Mouse (Mus musculus): Measurements from ENCODE around the gene Ermard. TPM values are rescaled to one million over a fixed set of nuclear protein-coding genes. Genes with fewer than 3 reads are reported as not detected.
"Not testable (repeated sequence)": the region's sequence is repeated elsewhere in the genome, so short reads cannot be mapped to it uniquely, and the experiment has no call there.

The Ermard gene
- 85.1 and 91.1 TPM in 2 replicates for polyA plus RNA-seq (2015; fragmentation: Nextera tagmentation; extraction: Ambion mirVana)

DNA sequence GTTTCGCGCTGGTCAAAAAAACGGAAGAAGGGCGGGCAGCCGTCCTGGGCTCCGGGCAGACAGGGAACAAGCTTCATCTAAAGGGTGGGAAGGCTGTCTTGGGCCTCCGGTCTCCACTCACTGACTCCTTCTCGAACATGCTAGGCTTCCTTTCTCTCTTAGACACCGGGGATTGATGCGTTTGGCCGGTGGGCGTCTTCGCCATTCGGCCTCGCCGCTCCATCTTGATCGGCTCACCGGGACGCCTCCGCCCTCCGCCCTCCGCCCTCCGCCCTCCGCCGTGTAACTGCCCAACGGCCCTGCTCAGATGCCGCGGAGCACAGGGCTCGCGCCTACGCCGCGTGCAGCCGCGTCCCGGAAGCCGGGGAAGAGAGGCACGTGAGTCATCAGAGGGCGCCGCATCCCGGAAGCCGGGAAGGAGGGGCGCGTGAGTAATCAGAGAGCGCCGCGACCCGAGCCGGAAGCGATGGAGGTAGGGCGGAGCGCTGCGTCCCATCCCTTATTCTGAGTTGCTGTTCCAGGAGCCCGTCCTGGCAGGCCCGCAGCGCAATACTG is at the start of gene Ermard, which contains the start of the genes Tcte3 and Gm3448:
Ermard (plus strand) TSS at position 34 of the 555 bp plus-strand sequence.
Tcte3 (minus strand) TSS at position 314 of the 555 bp plus-strand sequence.
Gm3448 (minus strand) TSS at position 363 of the 555 bp plus-strand sequence.
- not testable (repeated sequence) for H3K9ac ChIP-seq (ENCODE audit: low read length); H3K9me3 ChIP-seq (ENCODE audit: control insufficient read depth, low read length); H3K27ac ChIP-seq (ENCODE audit: low read length); H3K27me3 ChIP-seq (ENCODE audit: control insufficient read depth, insufficient read depth, low read depth, low read length); H3K4me3 ChIP-seq (ENCODE audit: low read length); H3K4me2 ChIP-seq (ENCODE audit: low read depth, low read length); H3K36me3 ChIP-seq (ENCODE audit: control insufficient read depth, insufficient read depth, low read length); H3K4me1 ChIP-seq (replicated peaks; ENCODE audit: control insufficient read depth, insufficient read depth, low read length)
- 0% methylated on average over 11 of the region's 56 CpGs for WGBS
- ATAC-seq (ENCODE audit: low read depth) = peak; percentile 99

GRCm38 (mm10) chr17:14992522-14993138 is 48.4 kb upstream of the Ermard start:
- no CpG with 5 or more reads among the region's 98 CpGs for WGBS

DNA sequence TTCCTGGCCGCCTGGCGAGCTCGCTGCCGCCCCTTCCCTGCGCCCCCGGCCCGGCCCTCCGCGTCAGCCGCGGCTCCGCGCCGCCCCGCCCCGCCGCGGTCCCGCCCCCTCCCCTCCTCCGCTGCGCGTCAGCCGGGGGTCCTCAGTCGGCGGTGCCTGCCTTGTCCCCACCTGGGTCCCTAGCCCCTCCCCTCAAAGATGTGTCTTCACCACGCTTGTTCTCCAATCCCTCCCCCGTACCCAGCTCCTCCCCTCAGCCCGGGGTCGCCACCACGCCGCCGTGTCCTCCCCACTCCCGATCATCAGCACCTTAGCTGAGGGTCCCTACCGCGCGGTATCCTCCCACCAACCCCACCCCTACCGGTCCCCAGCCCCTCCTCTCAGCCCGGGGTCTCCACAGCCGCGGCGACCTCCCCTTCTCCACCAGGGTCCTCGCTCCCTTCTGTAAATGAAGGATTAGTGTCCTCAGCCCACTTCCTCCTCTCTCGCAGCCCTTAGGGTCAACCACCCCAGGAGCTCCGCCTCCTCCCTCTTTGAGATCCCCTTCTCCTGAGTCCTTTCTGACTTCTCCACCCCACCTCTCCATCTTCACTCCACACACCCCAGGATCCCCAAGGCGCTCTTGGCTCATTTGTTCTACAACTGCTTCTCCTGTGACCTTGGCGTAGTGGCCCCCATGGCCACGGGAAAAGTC is 47.7 kb upstream of the Ermard start:
- H3K27me3 ChIP-seq (ENCODE audit: control insufficient read depth, insufficient read depth, low read depth, low read length); H3K4me3 ChIP-seq (ENCODE audit: low read length); H3K9me3 ChIP-seq (ENCODE audit: control insufficient read depth, low read length); H3K27ac ChIP-seq (ENCODE audit: low read length); H3K9ac ChIP-seq (ENCODE audit: low read length); H3K36me3 ChIP-seq (ENCODE audit: control insufficient read depth, insufficient read depth, low read length); H3K4me1 ChIP-seq (replicated peaks; ENCODE audit: control insufficient read depth, insufficient read depth, low read length); H3K4me2 ChIP-seq (ENCODE audit: low read depth, low read length): not testable (repeated sequence)
- no CpG with 5 or more reads among the region's 47 CpGs for WGBS
- ATAC-seq (ENCODE audit: low read depth) = peak; percentile 84

More at GRCm38 (mm10) chr17:14992522-14993138, 48.4 kb upstream of the Ermard start:
- H3K27ac ChIP-seq (ENCODE audit: low read length); H3K36me3 ChIP-seq (ENCODE audit: control insufficient read depth, insufficient read depth, low read length); H3K9me3 ChIP-seq (ENCODE audit: control insufficient read depth, low read length); H3K4me1 ChIP-seq (replicated peaks; ENCODE audit: control insufficient read depth, insufficient read depth, low read length); H3K9ac ChIP-seq (ENCODE audit: low read length); H3K4me2 ChIP-seq (ENCODE audit: low read depth, low read length); H3K27me3 ChIP-seq (ENCODE audit: control insufficient read depth, insufficient read depth, low read depth, low read length); H3K4me3 ChIP-seq (ENCODE audit: low read length): not testable (repeated sequence)
- ATAC-seq (ENCODE audit: low read depth) = peak; percentile 82

GRCm38 (mm10) chr17:14994140-14994539 is 46.9 kb upstream of the Ermard start:
- WGBS = no CpG with 5 or more reads among the region's 5 CpGs
- H3K27me3 ChIP-seq (ENCODE audit: control insufficient read depth, insufficient read depth, low read depth, low read length) = not testable (repeated sequence)

DNA sequence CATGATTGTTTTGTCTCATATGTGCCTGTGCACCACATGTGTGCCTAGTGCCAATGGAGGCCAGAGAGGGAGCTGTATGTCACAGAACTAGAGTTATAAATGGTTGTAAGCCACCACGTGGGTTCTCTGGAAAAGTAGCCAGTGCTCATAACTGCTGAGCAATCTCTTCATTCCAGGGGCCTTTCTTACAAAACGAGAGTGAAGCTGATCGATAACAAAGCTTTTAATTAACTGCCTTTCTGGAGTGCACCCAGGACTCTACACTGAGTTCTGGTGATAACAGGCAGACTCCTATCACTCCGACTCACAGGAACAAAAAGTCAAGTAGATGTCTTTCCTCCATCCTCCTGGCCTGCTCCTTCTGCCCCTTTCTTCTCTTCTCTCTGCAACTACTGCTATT is 41.0 kb upstream of the Ermard start:
- not testable (repeated sequence) for H3K4me1 ChIP-seq (replicated peaks; ENCODE audit: control insufficient read depth, insufficient read depth, low read length); H3K9ac ChIP-seq (ENCODE audit: low read length); H3K9me3 ChIP-seq (ENCODE audit: control insufficient read depth, low read length); H3K4me3 ChIP-seq (ENCODE audit: low read length); H3K36me3 ChIP-seq (ENCODE audit: control insufficient read depth, insufficient read depth, low read length); H3K4me2 ChIP-seq (ENCODE audit: low read depth, low read length); H3K27ac ChIP-seq (ENCODE audit: low read length); ATAC-seq (ENCODE audit: low read depth); H3K27me3 ChIP-seq (ENCODE audit: control insufficient read depth, insufficient read depth, low read depth, low read length)
- no CpG with 5 or more reads among the region's 4 CpGs for WGBS

More at GRCm38 (mm10) chr17:14994140-14994539, 46.9 kb upstream of the Ermard start:
- H3K4me2 ChIP-seq (ENCODE audit: low read depth, low read length); H3K36me3 ChIP-seq (ENCODE audit: control insufficient read depth, insufficient read depth, low read length); ATAC-seq (ENCODE audit: low read depth); H3K9ac ChIP-seq (ENCODE audit: low read length); H3K27ac ChIP-seq (ENCODE audit: low read length); H3K4me3 ChIP-seq (ENCODE audit: low read length); H3K4me1 ChIP-seq (replicated peaks; ENCODE audit: control insufficient read depth, insufficient read depth, low read length); H3K9me3 ChIP-seq (ENCODE audit: control insufficient read depth, low read length): not testable (repeated sequence)

DNA sequence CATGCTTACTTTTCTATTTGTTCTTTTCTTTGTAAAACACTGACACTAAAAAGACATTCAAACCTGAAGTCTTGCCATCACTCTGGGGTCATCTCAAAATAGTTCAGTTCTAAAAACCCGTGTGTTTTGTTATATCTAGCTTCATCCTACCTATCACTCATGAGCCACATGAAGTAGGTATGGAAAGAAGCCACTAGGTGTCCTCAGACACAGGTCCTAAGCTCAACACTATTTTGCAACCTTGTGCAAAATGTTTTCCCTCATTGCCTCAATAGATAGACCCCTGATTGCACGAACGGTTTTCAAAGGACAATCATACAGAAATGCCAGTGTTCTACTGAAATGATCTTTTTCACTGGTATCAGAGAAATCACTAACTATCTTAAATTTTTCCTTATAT is 31.9 kb upstream of the Ermard start:
- ATAC-seq (ENCODE audit: low read depth) = not testable (repeated sequence)
- no CpG with 5 or more reads among the region's 3 CpGs for WGBS

GRCm38 (mm10) chr17:15009706-15010413 is 31.1 kb upstream of the Ermard start, which contains the start of gene Gm3435:
TSS of gene Gm3435 (plus strand) at chr17:15010176.
- H3K9ac ChIP-seq (ENCODE audit: low read length); H3K4me1 ChIP-seq (replicated peaks; ENCODE audit: control insufficient read depth, insufficient read depth, low read length); H3K27me3 ChIP-seq (ENCODE audit: control insufficient read depth, insufficient read depth, low read depth, low read length); H3K27ac ChIP-seq (ENCODE audit: low read length); H3K36me3 ChIP-seq (ENCODE audit: control insufficient read depth, insufficient read depth, low read length); H3K4me3 ChIP-seq (ENCODE audit: low read length); H3K4me2 ChIP-seq (ENCODE audit: low read depth, low read length); H3K9me3 ChIP-seq (ENCODE audit: control insufficient read depth, low read length): not testable (repeated sequence)
- WGBS = no CpG with 5 or more reads among the region's 60 CpGs
- ATAC-seq (ENCODE audit: low read depth) = peak; percentile 99

More for the DNA sequence above, 31.9 kb upstream of the Ermard start:
- H3K9ac ChIP-seq (ENCODE audit: low read length); H3K27me3 ChIP-seq (ENCODE audit: control insufficient read depth, insufficient read depth, low read depth, low read length); H3K4me2 ChIP-seq (ENCODE audit: low read depth, low read length); H3K4me1 ChIP-seq (replicated peaks; ENCODE audit: control insufficient read depth, insufficient read depth, low read length); H3K9me3 ChIP-seq (ENCODE audit: control insufficient read depth, low read length); H3K27ac ChIP-seq (ENCODE audit: low read length); H3K36me3 ChIP-seq (ENCODE audit: control insufficient read depth, insufficient read depth, low read length); H3K4me3 ChIP-seq (ENCODE audit: low read length): not testable (repeated sequence)

DNA sequence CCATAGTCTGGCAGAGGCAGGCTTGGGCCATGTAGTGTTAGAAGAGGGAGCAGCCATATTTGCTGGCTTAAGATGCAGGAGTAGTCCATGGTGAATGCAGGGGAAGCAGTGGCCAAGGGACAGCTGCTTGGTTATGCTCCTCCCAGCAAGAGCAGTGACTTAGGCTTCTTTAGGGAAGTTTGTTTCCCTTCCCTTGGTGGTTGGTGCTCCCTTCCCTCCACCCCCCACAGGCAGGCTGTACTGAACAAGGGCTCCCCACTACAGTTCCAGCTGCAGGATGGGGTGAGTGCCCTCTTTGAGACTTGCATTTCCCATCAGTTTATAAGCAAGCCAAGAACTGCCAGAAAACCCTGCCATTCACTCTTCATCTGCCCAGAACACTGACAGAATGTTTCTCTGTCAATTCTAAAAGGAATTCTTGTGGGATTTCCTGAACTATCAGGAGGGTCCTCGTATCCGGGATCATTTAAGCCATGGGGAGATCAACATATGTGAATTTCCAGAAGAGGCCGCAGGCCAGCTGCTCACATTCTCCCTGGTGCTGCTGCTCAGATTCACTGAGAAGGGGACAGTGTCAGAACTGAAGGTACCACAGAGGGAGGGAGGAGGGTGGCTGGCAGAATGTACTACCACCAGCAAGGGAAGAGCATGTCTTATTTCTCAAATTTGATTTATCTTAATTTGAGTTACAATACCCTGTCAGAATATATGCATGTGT is 19.3 kb upstream of the Ermard start:
- H3K4me2 ChIP-seq (ENCODE audit: low read depth, low read length); H3K27me3 ChIP-seq (ENCODE audit: control insufficient read depth, insufficient read depth, low read depth, low read length); H3K36me3 ChIP-seq (ENCODE audit: control insufficient read depth, insufficient read depth, low read length); H3K9ac ChIP-seq (ENCODE audit: low read length); ATAC-seq (ENCODE audit: low read depth); H3K27ac ChIP-seq (ENCODE audit: low read length); H3K4me3 ChIP-seq (ENCODE audit: low read length); H3K9me3 ChIP-seq (ENCODE audit: control insufficient read depth, low read length); H3K4me1 ChIP-seq (replicated peaks; ENCODE audit: control insufficient read depth, insufficient read depth, low read length): not testable (repeated sequence)
- 87% methylated on average over 3 of the region's 3 CpGs for WGBS
